In the genomic region with DNA sequence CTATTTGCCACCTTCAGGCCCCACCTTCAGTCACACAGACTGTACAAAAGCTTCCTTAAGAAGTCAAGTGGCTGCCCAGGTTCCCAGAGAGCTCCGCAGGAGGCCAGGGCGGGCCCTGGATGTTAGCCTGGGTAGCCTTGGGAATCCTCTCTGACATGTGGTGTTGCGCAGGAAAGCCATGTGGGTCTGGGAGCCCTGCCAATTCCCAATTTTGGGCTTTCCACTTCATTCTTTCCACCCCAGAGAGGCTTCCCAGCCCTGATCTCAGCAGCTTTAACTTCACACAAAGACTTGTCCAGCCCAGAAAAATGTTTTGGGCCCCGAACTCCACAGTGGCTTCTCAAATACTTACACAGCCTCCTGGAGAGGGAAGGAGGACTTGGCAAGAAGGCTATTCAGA, we compare ENCODE assay signal across 9 mouse cellular contexts. TPM values are rescaled to one million over a fixed set of nuclear protein-coding genes. Genes with fewer than 3 reads are reported as not detected.
DNase-seq lines count a peak whose midpoint lies in the region; ATAC-seq lines count a peak whose summit lies in the region.
"Had no signal": no experiment of that assay in that cellular context is flagged by ENCODE, and none has a peak within 500 bp of the region (broad histone marks: within the 10 kb centered on the region; RNA-seq: fewer than 3 reads in every experiment).

No protein-coding gene starts in this region.

- H3K9ac ChIP-seq in heart, embryonic 11.5 days (ENCODE audit: low read depth, low read length) = no peak overlapping the region
- no peak overlapping the region for H3K9ac ChIP-seq in intestine, embryonic 15.5 days
- H3K9ac ChIP-seq in limb, embryonic 12.5 days (replicated peaks) = no peak overlapping the region

- no peak overlapping the region for H3K4me2 ChIP-seq in heart, embryonic 11.5 days
- H3K4me2 ChIP-seq in intestine, embryonic 15.5 days (replicated peaks) = 0 out of 2 replicates have a peak overlapping the region, but pooled peaks have one; percentile 0
- H3K4me2 ChIP-seq in limb, embryonic 12.5 days = no peak overlapping the region

- H3K4me1 ChIP-seq in heart, embryonic 11.5 days (ENCODE audit: control insufficient read depth, insufficient read depth, low read length) = peaks cover 31% of the 10 kb centered on the region
- peaks cover 22% of the 10 kb centered on the region for H3K4me1 ChIP-seq in intestine, embryonic 15.5 days (replicated peaks)
- peaks cover 69% of the 10 kb centered on the region for H3K4me1 ChIP-seq in limb, embryonic 12.5 days (replicated peaks)

- no peak overlapping the region for H3K27ac ChIP-seq in heart, embryonic 11.5 days (ENCODE audit: low read depth, low read length)
- H3K27ac ChIP-seq in intestine, embryonic 15.5 days = peak overlapping the region; percentile 58
- peak overlapping the region; percentile 84 for H3K27ac ChIP-seq in limb, embryonic 12.5 days

- WGBS in heart, embryonic 11.5 days (ENCODE audit: insufficient replicate concordance) = 75% methylated on average over 4 of the region's 4 CpGs
- 34% methylated on average over 4 of the region's 4 CpGs for WGBS in intestine, embryonic 15.5 days
- WGBS in limb, embryonic 12.5 days = 62% methylated on average over 4 of the region's 4 CpGs

- H3K9me3 ChIP-seq in heart, embryonic 11.5 days (replicated peaks; ENCODE audit: control insufficient read depth, low read length) = no peaks in the 10 kb centered on the region
- H3K9me3 ChIP-seq in intestine, embryonic 15.5 days = no peaks in the 10 kb centered on the region
- H3K9me3 ChIP-seq in limb, embryonic 12.5 days = no peaks in the 10 kb centered on the region

- H3K27me3 ChIP-seq in heart, embryonic 11.5 days (ENCODE audit: control insufficient read depth, insufficient read depth, low read length) = no peaks in the 10 kb centered on the region
- H3K27me3 ChIP-seq in intestine, embryonic 15.5 days (replicated peaks) = no peaks in the 10 kb centered on the region
- H3K27me3 ChIP-seq in limb, embryonic 12.5 days = peaks cover 14% of the 10 kb centered on the region
- H3K27me3 ChIP-seq: CH12.LX had no signal

- no peaks in the 10 kb centered on the region for H3K36me3 ChIP-seq in heart, embryonic 11.5 days (ENCODE audit: control insufficient read depth, insufficient read depth, low read length)
- H3K36me3 ChIP-seq in intestine, embryonic 15.5 days = no peaks in the 10 kb centered on the region
- no peaks in the 10 kb centered on the region for H3K36me3 ChIP-seq in limb, embryonic 12.5 days

- no peak for ATAC-seq in heart, embryonic 11.5 days (replicated peaks; ENCODE audit: insufficient number of reproducible peaks, low FRiP score, low TSS enrichment)
- ATAC-seq in intestine, embryonic 15.5 days = peak; percentile 68
- ATAC-seq in limb, embryonic 12.5 days (ENCODE audit: insufficient number of reproducible peaks, insufficient read depth, low FRiP score, low TSS enrichment, low read depth) = no peak

- DNase-seq in heart, adult 11 months = peak; percentile 99
- DNase-seq in adrenal gland, postnatal 4 days (ENCODE audit: low spot score in 2 of 2) = peak; percentile 16 to 22
- peak; percentile 72 to 77 for DNase-seq in gastrocnemius, adult 8-10 months (ENCODE audit: low spot score in 2 of 2)
- DNase-seq in skeletal muscle tissue, adult 2 months (ENCODE audit: low read depth, low spot score) = peak; percentile 88
- DNase-seq in thymus, postnatal 36 days = no peak

- H3K4me3 ChIP-seq in heart, embryonic 11.5 days (ENCODE audit: low read depth, low read length) = no peak overlapping the region
- H3K4me3 ChIP-seq in intestine, embryonic 15.5 days (replicated peaks) = no peak overlapping the region
- H3K4me3 ChIP-seq in limb, embryonic 12.5 days (replicated peaks) = no peak overlapping the region

RNA-seq across cellular contexts. Expression of a gene that starts 54.7 kb away (rescaled TPM):
- 0.09 and 0.73 TPM in 2 replicates for polyA plus RNA-seq in heart, embryonic 11.5 days (2014; fragmentation: Nextera tagmentation; extraction: Ambion mirVana)
- under 1 TPM; 0.42 to 0.73 TPM for total RNA-seq in adrenal gland, postnatal 4 days (2021)
- not detected for total RNA-seq in gastrocnemius, adult 8-10 months (2022)
- 0.40 and 0.86 TPM in 2 replicates for polyA plus RNA-seq in intestine, embryonic 15.5 days (2015; fragmentation: Nextera tagmentation; extraction: Ambion mirVana)
- polyA plus RNA-seq in limb, embryonic 12.5 days (2016; fragmentation: Nextera tagmentation; extraction: Ambion mirVana) = 1.1 and 1.3 TPM in 2 replicates

RNA-seq across cellular contexts. Expression of a gene that starts 56.2 kb away (rescaled TPM):
- polyA plus RNA-seq in heart, embryonic 11.5 days (2014; fragmentation: Nextera tagmentation; extraction: Ambion mirVana) = 26.1 and 35.6 TPM in 2 replicates
- 10 to 100 TPM; 49.9 to 55.6 TPM for total RNA-seq in adrenal gland, postnatal 4 days (2021)
- 1 to 10 TPM; 6.1 to 8.8 (median 6.6) TPM for total RNA-seq in gastrocnemius, adult 8-10 months (2022)
- polyA plus RNA-seq in intestine, embryonic 15.5 days (2015; fragmentation: Nextera tagmentation; extraction: Ambion mirVana) = 18.2 and 19.9 TPM in 2 replicates
- 8.5 and 9.4 TPM in 2 replicates for polyA plus RNA-seq in limb, embryonic 12.5 days (2016; fragmentation: Nextera tagmentation; extraction: Ambion mirVana)

Comparison
In these comparisons a context has a peak if more than half of its experiments do, and no peak if none do; other contexts are left out.
1. DNase-seq: peak in heart, adult 11 months (single experiment), adrenal gland, postnatal 4 days (2 of 2), gastrocnemius, adult 8-10 months (2 of 2) and skeletal muscle tissue, adult 2 months (single experiment); none in thymus, postnatal 36 days (0 of 2).